Mouse (Mus musculus) bone marrow macrophage, adult 2 months (primary cell): ENCODE measurements at regions not wholly inside any gene's neighbourhood (a gene's known extent, or its start where the extent isn't known, plus 50 kb on each side); places are given as distances from the start of the nearest gene placed in this dataset.

Experiments
- CTCF ChIP-seq: IDR thresholded peaks from 2 replicates; pipeline ENCODE4 v1.5.1; 2012; ENCODE audit warnings: low read depth, mild to moderate bottlenecking, low read length, moderate library complexity
- POLR2A ChIP-seq: IDR thresholded peaks from 2 replicates; pipeline ENCODE4 v1.6.1; 2012; ENCODE audit warnings: mild to moderate bottlenecking, low read depth, low read length, borderline replicate concordance

DNA sequence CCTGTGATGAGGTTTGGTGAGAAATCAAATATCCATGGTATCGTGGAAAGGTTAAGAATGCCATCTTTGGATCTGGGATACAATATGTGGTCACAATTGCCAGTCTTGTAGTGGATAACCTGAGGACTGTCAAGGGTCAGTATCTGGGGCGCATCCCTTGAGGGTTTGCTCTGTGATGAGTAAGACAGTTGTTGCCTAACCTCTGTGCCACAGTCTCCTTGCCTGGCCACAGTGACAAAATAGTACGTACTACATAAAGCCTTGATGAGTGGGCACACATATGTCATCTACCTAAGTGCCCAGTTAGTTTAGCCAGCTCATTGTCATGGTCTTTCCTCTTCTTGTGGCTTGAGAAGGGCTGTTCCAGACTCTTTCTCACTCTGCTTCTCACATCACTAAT is 977.0 kb upstream of the A1bg start:
- TF ChIP-seq CTCF (no peak), POLR2A (no peak)
